Mouse (Mus musculus) ES-E14 (cell line): ENCODE data around the gene Glp1r. TPM values are rescaled to one million over a fixed set of nuclear protein-coding genes. Genes with fewer than 3 reads are reported as not detected.
A peak's percentile ranks its signal among the peaks of the same experiment; 100 is the strongest.

Experiments
- DNase-seq: peaks from one replicate; pipeline ENCODE4 v3.0.0-alpha.2; 2013; ENCODE audit warnings: low read depth, low spot score
- H3K27ac ChIP-seq: 2 replicates; pipeline ENCODE4 v1.5.1; 2012; ENCODE audit warnings: low read depth, mild to moderate bottlenecking, low read length, moderate library complexity, mixed read lengths; ENCODE audit not compliant: poor library complexity, insufficient read depth, severe bottlenecking
- H3K36me3 ChIP-seq: 2 replicates; pipeline ENCODE4 v1.6.1; 2012; ENCODE audit warnings: mild to moderate bottlenecking, low read length, moderate library complexity, mixed read lengths; ENCODE audit not compliant: control insufficient read depth, poor library complexity, insufficient read depth, severe bottlenecking
- H3K4me1 ChIP-seq, 2 experiments: fragments of 150-350 bp in 1 of 2; sonication (generic) in 1 of 2; 2 replicates each; pipeline ENCODE4 v1.6.1; 2012; ENCODE audit warnings: low read length in 2 of 2, mild to moderate bottlenecking in 1 of 2, mixed read lengths in 1 of 2; ENCODE audit not compliant: control insufficient read depth in 2 of 2, insufficient read depth in 2 of 2, poor library complexity in 1 of 2
- H3K4me3 ChIP-seq, 2 experiments: fragments of 150-350 bp in 1 of 2; sonication (generic) in 1 of 2; 2 replicates each; pipeline ENCODE4 v1.5.1; 2012; ENCODE audit warnings: low read length in 2 of 2, low read depth in 1 of 2, mild to moderate bottlenecking in 1 of 2, mixed read lengths in 1 of 2; ENCODE audit not compliant: insufficient read depth in 1 of 2, poor library complexity in 1 of 2, severe bottlenecking in 1 of 2
- H3K9ac ChIP-seq: 2 replicates; pipeline ENCODE4 v1.6.1; 2012; ENCODE audit warnings: low read depth, mild to moderate bottlenecking, low read length, mixed read lengths; ENCODE audit not compliant: poor library complexity, insufficient read depth, severe bottlenecking
- H3K9me3 ChIP-seq: fragments of 150-350 bp; sonication (generic); 2 replicates; pipeline ENCODE4 v1.6.1; 2012; ENCODE audit warnings: low read depth, mild to moderate bottlenecking, low read length; ENCODE audit not compliant: control insufficient read depth, insufficient read depth
- CHD2 ChIP-seq: IDR thresholded peaks from 2 replicates; pipeline ENCODE4 v1.6.1; 2014; ENCODE audit warnings: mild to moderate bottlenecking, low read depth, low read length, inconsistent platforms
- HCFC1 ChIP-seq: IDR thresholded peaks from 2 replicates; pipeline ENCODE4 v1.6.1; 2012; ENCODE audit warnings: low read length, inconsistent platforms, borderline replicate concordance; ENCODE audit not compliant: insufficient read depth
- MAFK ChIP-seq: IDR thresholded peaks from 2 replicates; pipeline ENCODE4 v1.6.1; 2014; ENCODE audit warnings: mild to moderate bottlenecking, low read depth, low read length, inconsistent platforms; ENCODE audit not compliant: insufficient read depth
- ZC3H11A ChIP-seq: IDR thresholded peaks from 2 replicates; pipeline ENCODE4 v1.6.1; 2012; ENCODE audit warnings: low read depth, mild to moderate bottlenecking, inconsistent platforms, low read length, borderline replicate concordance
- ZNF384 ChIP-seq: IDR thresholded peaks from 2 replicates; pipeline ENCODE4 v1.6.1; 2012; ENCODE audit warnings: low read depth, low read length, inconsistent platforms
- in situ Hi-C, 2 experiments: fragments of 600-800 bp; cut with MboI; formaldehyde crosslinking; loops; one replicate each; pipeline ENCODE4 v1.15.1; 2025; ENCODE audit warnings: low sequenced_read_pairs in 2 of 2, inconsistent platforms in 1 of 2; ENCODE audit not compliant: unreplicated experiment in 2 of 2
- total RNA-seq: library from RNA; depleted of rRNA; stranded (reverse); fragments of 300-350 nt; gene quantifications from 2 replicates; pipeline ENCODE4 v1.2.3, GENCODE M21; 2012; rRNA removed

Gene Glp1r
- 2.5 and 4.1 TPM in 2 replicates for total RNA-seq

GRCm38 (mm10) chr17:30901627-30902026 is at the start of gene Glp1r:
Gene Glp1r (plus strand): TSS chr17:30901817.
- in situ Hi-C loops: no loop called here
- TF ChIP-seq MAFK: no peak
- TF ChIP-seq CHD2: no peak
- 0 out of 2 replicates have a peak, but pooled peaks have one; percentile 21 for TF ChIP-seq HCFC1
- Histone ChIP-seq H3K36me3 (no peaks in the 10 kb centered on the region), H3K9me3 (no peaks in the 10 kb centered on the region), H3K27ac (no peak within 1 kb of the TSS), H3K9ac (peak within 1 kb of the TSS; percentile 65), H3K4me1 (peaks cover 0 to 16% of the 10 kb centered on the region in 2 experiments; a peak in 2 of 4 replicates), H3K4me3 (peak within 1 kb of the TSS; percentile 79 to 86)
- no peak for DNase-seq

GRCm38 (mm10) chr17:30852345-30852744 is 49.3 kb upstream of the Glp1r start:
- Histone ChIP-seq H3K36me3 (peaks cover 5% of the 10 kb centered on the region; the same call in 1 of the 2 replicates), H3K9ac (no peak overlapping the region), H3K4me1 (no peaks in the 10 kb centered on the region), H3K9me3 (no peaks in the 10 kb centered on the region), H3K27ac (no peak overlapping the region), H3K4me3 (no peak overlapping the region)
- TF ChIP-seq ZC3H11A: 0 out of 2 replicates have a peak, but pooled peaks have one; percentile 17
- no peak for TF ChIP-seq HCFC1
- in situ Hi-C loops: no loop called here
- DNase-seq: peak; percentile 58

DNA sequence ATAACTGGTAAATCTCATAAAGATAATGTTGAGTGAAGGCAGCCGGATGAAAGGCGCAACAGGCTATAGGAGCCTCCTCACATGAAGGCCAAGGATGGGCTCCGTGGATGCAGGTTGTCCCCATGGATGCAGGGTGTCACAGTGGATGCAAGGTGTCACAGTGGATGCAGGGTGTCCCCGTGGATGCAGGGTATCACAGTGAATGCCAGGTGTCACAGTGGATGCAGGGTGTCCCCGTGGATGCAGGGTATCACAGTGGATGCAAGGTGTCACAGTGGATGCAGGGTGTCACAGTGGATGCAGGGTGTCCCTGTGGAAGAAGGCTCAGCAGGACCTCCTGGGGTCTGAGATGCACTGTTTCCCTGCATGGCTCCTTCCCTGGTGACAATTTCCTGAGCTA is 44.3 kb upstream of the Glp1r start:
- Histone ChIP-seq H3K36me3 (peaks cover 2% of the 10 kb centered on the region; the same call in 1 of the 2 replicates), H3K4me3 (no peak overlapping the region), H3K9ac (no peak overlapping the region), H3K9me3 (no peaks in the 10 kb centered on the region), H3K27ac (peak overlapping the region; percentile 3; the same call in 1 of the 2 replicates), H3K4me1 (peaks cover 0 to 4% of the 10 kb centered on the region in 2 experiments; a peak in 1 of 4 replicates)
- TF ChIP-seq CHD2 (no peak), HCFC1 (no peak), ZC3H11A (no peak), MAFK (no peak), ZNF384 (no peak)
- in situ Hi-C loops: no loop called here
- DNase-seq: no peak

DNA sequence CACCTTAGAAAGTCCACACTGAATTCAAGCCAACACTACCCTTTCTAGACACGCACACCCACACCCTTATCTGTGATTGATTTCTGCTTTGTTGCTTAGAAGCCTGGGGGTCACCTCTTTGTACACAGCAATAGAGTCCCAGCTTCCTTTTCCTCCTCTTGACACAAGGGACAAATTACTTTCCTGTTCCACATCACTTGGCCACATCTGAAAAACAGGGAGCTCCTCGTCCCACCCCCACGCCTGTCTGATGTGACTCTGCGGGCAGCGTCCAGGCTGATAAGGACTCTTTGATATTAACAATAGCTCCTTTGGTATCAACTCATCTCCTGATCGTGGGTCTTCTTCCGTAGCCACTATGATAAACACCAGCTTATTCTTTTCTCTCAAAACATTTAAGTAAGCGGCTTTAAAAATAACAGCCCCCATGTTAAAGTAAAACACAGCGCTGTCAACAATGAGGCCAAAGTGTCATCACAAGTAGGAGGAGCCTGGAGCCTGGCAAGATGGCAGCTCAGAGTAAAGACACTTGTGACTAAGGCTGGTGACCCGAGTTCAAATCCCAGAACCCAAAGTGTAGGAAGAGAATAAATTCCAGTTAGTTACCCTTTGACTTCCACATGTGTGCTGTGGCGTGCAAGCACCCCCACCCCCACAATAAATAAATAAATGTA is 42.9 kb upstream of the Glp1r start:
- H3K9ac ChIP-seq: no peak overlapping the region
- H3K4me3 ChIP-seq: no peak overlapping the region
- H3K4me1 ChIP-seq: peaks cover 0 to 7% of the 10 kb centered on the region in 2 experiments; a peak in 1 of 4 replicates
- no peak for TF ChIP-seq CHD2
- no peak for TF ChIP-seq ZC3H11A
- TF ChIP-seq HCFC1: no peak
- TF ChIP-seq MAFK: no peak
- no peak for TF ChIP-seq ZNF384
- no peaks in the 10 kb centered on the region for H3K9me3 ChIP-seq
- H3K27ac ChIP-seq: no peak overlapping the region
- DNase-seq: no peak
- in situ Hi-C loops: no loop called here
- H3K36me3 ChIP-seq: peaks cover 2% of the 10 kb centered on the region; the same call in 1 of the 2 replicates
